Mouse (Mus musculus) C2C12 (cell line): ENCODE measurements around the gene Grm8.

ENCODE experiments used
- CTCF ChIP-seq: IDR thresholded peaks from one replicate; pipeline ENCODE4 v1.5.1; 2011; ENCODE audit not compliant: control insufficient read depth, insufficient read depth, insufficient read length
- FOSL1 ChIP-seq: IDR thresholded peaks from one replicate; pipeline ENCODE4 v1.8.0; 2011; ENCODE audit warnings: mild to moderate bottlenecking, low read length; ENCODE audit not compliant: poor library complexity, insufficient read depth, severe bottlenecking
- MYOD1 ChIP-seq: IDR thresholded peaks from one replicate; pipeline ENCODE4 v1.6.1; 2011; ENCODE audit warnings: low read depth; ENCODE audit not compliant: control insufficient read depth, insufficient read length
- MYOG ChIP-seq: IDR thresholded peaks from one replicate; pipeline ENCODE4 v1.6.1; 2011; ENCODE audit not compliant: control insufficient read depth, insufficient read length; ENCODE audit errors: extremely low read depth
- USF1 ChIP-seq: IDR thresholded peaks from one replicate; pipeline ENCODE4 v1.6.1; 2011; ENCODE audit warnings: low read depth, mild to moderate bottlenecking, control low read depth, moderate library complexity

DNA sequence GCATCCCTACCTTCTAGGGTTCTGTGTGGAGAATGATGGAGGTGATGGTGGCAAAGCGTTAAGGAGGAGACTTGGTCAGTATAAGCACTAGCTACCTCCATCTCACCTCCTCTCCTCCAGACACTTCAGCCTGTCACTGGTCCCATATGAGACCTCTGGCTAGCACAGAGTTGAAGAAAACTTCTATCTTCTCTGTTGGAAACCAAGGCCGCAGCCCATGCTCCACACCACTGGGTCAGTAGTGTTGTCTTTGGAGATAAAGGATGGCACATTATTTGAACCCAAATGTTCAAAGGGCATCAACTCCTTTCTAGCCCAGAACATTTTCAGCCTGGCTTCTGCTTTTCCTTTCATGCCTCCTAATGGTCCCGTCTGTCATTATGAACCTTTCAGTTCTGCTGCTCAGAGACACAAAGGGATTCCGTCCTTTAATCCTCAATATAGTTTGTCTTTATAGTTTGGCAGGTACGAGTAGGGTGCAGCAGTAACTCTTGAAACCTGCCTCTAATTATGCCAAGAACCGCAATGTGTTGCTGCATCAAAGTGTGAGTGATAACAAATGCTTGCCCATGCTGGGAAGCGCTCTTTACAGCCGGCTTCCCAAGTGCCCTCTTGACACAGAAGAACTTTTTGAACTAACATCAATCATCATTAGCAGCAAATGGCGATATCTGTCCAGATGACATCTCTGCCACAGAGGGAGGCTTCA lies 32.2 kb downstream of the Grm8 start:
- TF ChIP-seq USF1 (no peak), CTCF (no peak), MYOD1 (no peak), MYOG (no peak), FOSL1 (no peak)
